Mouse (Mus musculus) forebrain, embryonic 14.5 days (tissue): Measurements from ENCODE around the gene Mphosph8. TPM values are rescaled to one million over a fixed set of nuclear protein-coding genes. Genes with fewer than 3 reads are reported as not detected.

Experiments used
- ATAC-seq: fragments of 200-750 bp; cut with Nextera tagmentation; 2 replicates; pipeline ENCODE4 v1.8.0; 2017; ENCODE audit warnings: mild to moderate bottlenecking, moderate library complexity
- DNase-seq: peaks from one replicate; pipeline ENCODE4 v3.0.0-alpha.2; 2015; ENCODE audit warnings: low spot score
- H3K27ac ChIP-seq: fragments of 300-500 bp; sonication (generic); 2 replicates; pipeline ENCODE4 v1.5.1; 2014; ENCODE audit warnings: low read depth, mild to moderate bottlenecking, control low read depth, low read length, moderate library complexity
- H3K27me3 ChIP-seq: fragments of 300-500 bp; sonication (generic); replicated peaks from 2 replicates; pipeline ENCODE4 v1.6.1; 2014; ENCODE audit warnings: low read length, control low read depth, mixed read lengths; ENCODE audit not compliant: control insufficient read depth, insufficient read depth
- H3K36me3 ChIP-seq: fragments of 300-500 bp; sonication (generic); 2 replicates; pipeline ENCODE4 v1.6.1; 2014; ENCODE audit warnings: low read length, control low read depth; ENCODE audit not compliant: control insufficient read depth, insufficient read depth
- H3K4me1 ChIP-seq: fragments of 300-500 bp; sonication (generic); 2 replicates; pipeline ENCODE4 v1.6.1; 2014; ENCODE audit warnings: antibody characterized with exemption, low read length, control low read depth; ENCODE audit not compliant: control insufficient read depth, insufficient read depth
- H3K4me2 ChIP-seq: fragments of 300-500 bp; sonication (generic); 2 replicates; pipeline ENCODE4 v1.6.1; 2014; ENCODE audit warnings: mild to moderate bottlenecking, control low read depth, low read length
- H3K4me3 ChIP-seq: fragments of 300-500 bp; sonication (generic); 2 replicates; pipeline ENCODE4 v1.5.1; 2014; ENCODE audit warnings: low read depth, low read length, control low read depth
- H3K9ac ChIP-seq: fragments of 300-500 bp; sonication (generic); 2 replicates; pipeline ENCODE4 v1.6.1; 2014; ENCODE audit warnings: mild to moderate bottlenecking, low read length, control low read depth, moderate library complexity
- H3K9me3 ChIP-seq: fragments of 300-500 bp; sonication (generic); replicated peaks from 2 replicates; pipeline ENCODE4 v1.6.1; 2016; ENCODE audit warnings: low read length, control low read depth, mixed read lengths; ENCODE audit not compliant: control insufficient read depth
- WGBS: fragments of 180-500 bp; shearing (Covaris S2); extraction: QIAGEN DNeasy Blood & Tissue Kit; methylation state at CpG from one replicate; pipeline ENCODE4 v1.1.7; 2014; 5-methylcytosine and 5-hydroxymethylcytosine counted together
- polyA plus RNA-seq: library from polyadenylated mRNA; unstranded; fragments of >200 nt; fragmentation: Nextera tagmentation; extraction: Ambion mirVana; gene quantifications from 2 replicates; pipeline ENCODE4 v1.2.1, GENCODE M21; 2014

Gene Mphosph8
- polyA plus RNA-seq: 30.0 and 36.4 TPM in 2 replicates

DNA sequence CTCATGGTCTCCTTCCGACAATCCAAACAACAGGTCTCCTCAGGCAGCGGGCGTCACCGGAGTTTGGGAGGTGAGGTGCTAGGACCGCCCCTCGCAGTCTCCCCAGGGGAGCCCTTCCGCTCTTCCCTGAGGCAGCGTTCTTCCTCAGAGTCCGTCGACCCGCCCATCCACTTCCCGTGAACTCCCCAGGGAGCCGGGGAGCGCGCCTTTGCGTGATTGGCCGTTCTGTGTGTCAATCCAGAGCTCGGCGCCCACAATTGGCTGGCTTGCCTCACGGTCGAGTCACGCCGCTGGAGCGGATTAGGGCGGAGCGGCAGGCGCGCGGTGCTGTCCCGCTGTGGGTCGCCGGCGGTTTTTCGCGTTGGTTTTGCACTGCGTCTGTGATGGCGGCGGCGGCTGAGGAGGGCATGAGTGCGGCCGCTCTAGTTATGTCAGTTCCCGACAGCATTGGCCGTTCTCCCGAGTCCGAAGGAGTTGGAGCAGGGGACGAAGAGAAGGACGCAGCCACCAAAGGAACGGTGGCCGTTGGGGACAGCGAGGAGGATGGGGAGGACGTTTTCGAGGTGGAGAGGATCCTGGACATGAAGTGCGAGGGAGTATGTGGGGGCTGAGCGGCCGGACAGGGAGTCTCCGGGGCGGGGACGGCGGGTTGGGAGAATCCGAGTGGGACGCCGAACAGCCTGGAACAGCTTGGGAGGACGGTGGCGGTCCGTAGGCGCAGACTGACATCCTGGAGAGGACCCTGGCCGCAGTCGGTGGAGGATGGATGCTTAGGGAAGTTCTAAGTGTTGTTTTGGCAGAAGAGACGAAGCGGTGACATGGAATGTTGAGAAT is at the start of gene Mphosph8:
Gene Mphosph8, plus strand, starts transcription at position 280 of the 834 bp plus-strand sequence.
- Histone ChIP-seq H3K9ac (peak within 1 kb of the TSS; percentile 88), H3K4me1 (peaks cover 11% of the 10 kb centered on the region), H3K4me2 (peak within 1 kb of the TSS; percentile 57), H3K36me3 (peaks cover 7% of the 10 kb centered on the region), H3K27ac (peak within 1 kb of the TSS; percentile 79), H3K4me3 (peak within 1 kb of the TSS; percentile 71), H3K27me3 (no peaks in the 10 kb centered on the region), H3K9me3 (no peaks in the 10 kb centered on the region)
- ATAC-seq (peak; percentile 100), DNase-seq (peak; percentile 99)
- WGBS: under 1% methylated on average over 70 of the region's 70 CpGs

DNA sequence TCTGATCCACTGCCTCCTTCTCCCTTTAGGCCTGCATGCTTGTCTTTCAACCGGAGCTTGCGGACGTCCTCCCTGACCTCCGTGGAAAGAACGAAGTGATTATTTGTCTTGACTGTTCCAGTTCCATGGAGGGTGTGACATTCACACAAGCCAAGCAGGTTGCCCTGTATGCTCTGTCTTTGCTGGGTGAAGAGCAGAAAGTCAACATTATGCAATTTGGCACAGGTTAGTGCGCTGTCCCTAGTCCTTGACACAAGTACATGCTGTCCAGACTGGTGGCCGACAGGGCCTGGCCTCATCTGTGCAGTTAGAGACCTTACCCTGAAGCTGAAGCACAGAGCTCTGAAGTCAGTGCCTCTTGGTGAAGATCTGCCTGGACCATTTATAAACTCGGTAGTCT is 47.6 kb upstream of the Mphosph8 start:
- no peaks in the 10 kb centered on the region for H3K9me3 ChIP-seq

DNA sequence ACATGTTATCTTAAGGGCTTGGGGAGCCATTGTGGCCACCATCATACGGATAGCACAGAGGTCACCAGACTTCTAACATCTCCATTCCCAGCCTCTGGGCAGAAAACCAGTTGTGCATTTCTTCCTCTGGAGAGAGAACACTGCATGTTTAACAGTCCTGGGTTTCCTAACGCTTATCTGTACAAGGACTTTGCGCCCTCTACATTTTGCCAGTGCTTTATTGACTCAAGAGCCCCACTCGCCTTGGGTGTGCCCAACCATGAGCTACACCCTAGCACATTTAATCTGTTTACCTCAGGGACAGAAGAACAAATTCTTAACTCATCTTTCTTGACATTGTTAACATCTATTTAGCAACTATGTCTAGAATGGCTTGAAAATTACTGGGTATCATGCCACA is 41.8 kb upstream of the Mphosph8 start:
- H3K9me3 ChIP-seq: no peaks in the 10 kb centered on the region
- H3K4me3 ChIP-seq: no peak overlapping the region
- no peaks in the 10 kb centered on the region for H3K4me1 ChIP-seq
- DNase-seq: no peak
- no peaks in the 10 kb centered on the region for H3K36me3 ChIP-seq
- no peak overlapping the region for H3K4me2 ChIP-seq
- no peak overlapping the region for H3K9ac ChIP-seq
- no peak for ATAC-seq
- 92% methylated on average over 4 of the region's 4 CpGs for WGBS
- no peak overlapping the region for H3K27ac ChIP-seq
- no peaks in the 10 kb centered on the region for H3K27me3 ChIP-seq

More for the DNA sequence above, 47.6 kb upstream of the Mphosph8 start:
- no peak overlapping the region for H3K27ac ChIP-seq
- H3K27me3 ChIP-seq: no peaks in the 10 kb centered on the region
- DNase-seq: no peak
- H3K36me3 ChIP-seq: no peaks in the 10 kb centered on the region
- H3K4me1 ChIP-seq: no peaks in the 10 kb centered on the region
- no peak overlapping the region for H3K9ac ChIP-seq
- ATAC-seq: no peak
- 95% methylated on average over 8 of the region's 8 CpGs for WGBS
- H3K4me2 ChIP-seq: no peak overlapping the region
- no peak overlapping the region for H3K4me3 ChIP-seq

DNA sequence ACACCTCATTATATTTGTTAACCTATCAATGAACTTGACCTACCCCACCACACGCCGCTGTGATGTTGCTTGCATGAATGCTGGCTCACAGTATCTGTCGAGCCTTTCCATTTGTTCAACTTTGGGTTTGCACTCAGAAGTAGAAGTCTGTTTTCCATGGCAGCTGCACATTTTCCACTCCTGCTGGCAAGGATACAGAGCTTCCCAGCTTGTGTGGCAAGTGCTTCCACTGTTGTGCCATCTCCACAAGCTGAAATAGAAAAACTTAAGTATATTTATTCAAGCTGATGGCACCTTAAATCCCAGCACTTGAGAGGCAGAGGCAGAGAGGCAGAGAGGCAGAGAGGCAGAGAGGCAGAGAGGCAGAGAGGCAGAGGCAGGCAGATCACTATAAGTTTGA is 39.7 kb upstream of the Mphosph8 start:
- ATAC-seq (no peak), DNase-seq (peak; percentile 12)
- Histone ChIP-seq H3K27me3 (no peaks in the 10 kb centered on the region), H3K4me3 (no peak overlapping the region), H3K4me1 (no peaks in the 10 kb centered on the region), H3K4me2 (no peak overlapping the region), H3K36me3 (no peaks in the 10 kb centered on the region), H3K9me3 (no peaks in the 10 kb centered on the region), H3K9ac (no peak overlapping the region), H3K27ac (no peak overlapping the region)
- 86% methylated on average over 3 of the region's 3 CpGs for WGBS

DNA sequence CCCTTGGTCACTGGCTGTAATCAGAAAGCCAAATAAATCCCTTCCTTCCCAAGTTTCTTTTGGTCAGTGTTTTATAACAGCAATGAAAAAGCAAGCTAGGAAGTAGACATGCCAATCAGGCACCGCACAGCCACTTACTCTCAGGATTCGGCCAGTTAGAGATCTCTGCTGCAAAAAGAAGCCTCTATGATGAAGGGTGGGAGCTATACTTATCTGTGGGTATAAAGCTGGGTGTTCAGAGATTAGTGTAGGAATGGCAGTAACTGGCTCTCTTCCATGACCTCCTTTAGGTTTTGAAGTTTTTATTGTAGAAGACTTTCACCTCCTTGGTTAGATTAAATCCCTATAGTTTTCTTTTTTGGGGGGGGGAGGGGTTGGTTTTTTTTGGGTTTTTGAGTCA is 36.9 kb upstream of the Mphosph8 start:
- no peaks in the 10 kb centered on the region for H3K36me3 ChIP-seq
- H3K4me1 ChIP-seq: no peaks in the 10 kb centered on the region
- ATAC-seq (no peak), DNase-seq (no peak)
- no peak overlapping the region for H3K4me2 ChIP-seq
- 93% methylated on average over 2 of the region's 2 CpGs for WGBS
- no peak overlapping the region for H3K9ac ChIP-seq
- H3K27me3 ChIP-seq: no peaks in the 10 kb centered on the region
- no peak overlapping the region for H3K4me3 ChIP-seq
- no peaks in the 10 kb centered on the region for H3K9me3 ChIP-seq
- H3K27ac ChIP-seq: no peak overlapping the region

DNA sequence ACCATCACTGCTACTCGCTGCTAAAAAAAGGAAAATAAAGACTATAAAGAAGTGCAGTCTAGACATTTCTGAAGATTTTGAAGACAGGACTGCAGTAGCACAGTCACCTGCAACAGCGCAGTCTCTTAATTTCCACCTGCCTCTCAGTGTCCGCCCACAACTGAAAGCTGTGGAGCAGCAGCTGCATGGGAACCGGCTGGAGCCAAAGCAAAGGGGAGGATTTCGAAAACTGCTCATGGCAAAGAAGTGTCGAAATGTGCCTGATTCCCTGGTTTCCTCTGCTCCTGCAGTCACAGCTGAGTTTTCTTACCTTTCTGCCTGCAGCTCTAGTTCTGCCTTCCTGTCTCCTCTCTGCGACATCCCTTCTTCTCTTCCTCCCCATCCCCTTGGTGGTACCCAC is 20.8 kb upstream of the Mphosph8 start:
- H3K4me3 ChIP-seq: no peak overlapping the region
- ATAC-seq (no peak), DNase-seq (no peak)
- no peaks in the 10 kb centered on the region for H3K4me1 ChIP-seq
- WGBS: 62% methylated on average over 7 of the region's 7 CpGs
- no peaks in the 10 kb centered on the region for H3K27me3 ChIP-seq
- H3K9me3 ChIP-seq: no peaks in the 10 kb centered on the region
- no peaks in the 10 kb centered on the region for H3K36me3 ChIP-seq
- no peak overlapping the region for H3K4me2 ChIP-seq
- no peak overlapping the region for H3K27ac ChIP-seq
- H3K9ac ChIP-seq: no peak overlapping the region

DNA sequence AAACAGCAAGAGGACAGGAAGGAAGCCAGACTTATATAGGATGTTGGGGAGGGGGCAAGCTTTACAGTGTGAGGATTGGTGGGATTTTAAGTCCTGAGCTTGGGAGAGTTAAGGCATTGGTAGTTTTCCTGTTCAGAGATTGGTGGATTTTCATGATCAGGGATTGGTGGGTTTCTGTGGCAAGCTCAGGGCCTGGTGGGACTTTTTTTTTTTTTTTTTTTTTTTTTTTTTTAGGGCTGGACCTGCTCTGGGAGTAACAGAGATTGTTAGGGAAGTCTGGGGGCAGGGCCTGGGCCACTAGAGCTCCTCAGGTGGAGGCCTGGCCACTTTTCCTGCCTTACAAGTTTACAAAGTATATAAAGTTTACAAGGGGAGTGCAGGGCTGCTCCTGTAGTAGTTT is 18.6 kb upstream of the Mphosph8 start:
- H3K36me3 ChIP-seq: no peaks in the 10 kb centered on the region
- H3K27me3 ChIP-seq: no peaks in the 10 kb centered on the region
- no peak overlapping the region for H3K27ac ChIP-seq
- H3K4me3 ChIP-seq: no peak overlapping the region
- H3K9me3 ChIP-seq: no peaks in the 10 kb centered on the region
- no peak for DNase-seq
- no peak for ATAC-seq
- no peak overlapping the region for H3K4me2 ChIP-seq
- H3K4me1 ChIP-seq: no peaks in the 10 kb centered on the region
- no peak overlapping the region for H3K9ac ChIP-seq

DNA sequence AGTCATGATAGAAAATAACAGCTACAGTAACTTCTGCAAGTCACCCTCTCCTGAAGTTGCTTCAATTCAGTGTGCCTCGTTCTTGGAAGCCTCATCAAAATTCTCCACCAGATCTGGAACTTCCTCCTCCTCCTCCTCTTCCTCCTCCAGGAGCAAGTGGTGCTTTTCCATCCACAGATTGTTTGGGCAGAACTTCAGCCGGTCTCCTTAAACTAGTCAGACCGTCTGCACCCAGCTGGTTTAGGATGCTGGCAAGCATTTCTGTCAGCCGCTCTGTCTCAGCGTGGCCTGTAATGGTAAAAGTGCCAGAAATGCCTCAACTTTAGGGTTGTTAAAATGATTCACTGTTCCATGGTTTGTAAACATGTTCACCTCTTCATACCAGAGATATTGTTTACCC is 2.4 kb upstream of the Mphosph8 start:
- DNase-seq (no peak), ATAC-seq (no peak)
- Histone ChIP-seq H3K4me3 (no peak overlapping the region), H3K36me3 (no peaks in the 10 kb centered on the region), H3K27me3 (no peaks in the 10 kb centered on the region), H3K27ac (no peak overlapping the region), H3K4me1 (peaks cover 11% of the 10 kb centered on the region), H3K9me3 (no peaks in the 10 kb centered on the region), H3K9ac (no peak overlapping the region), H3K4me2 (no peak overlapping the region)
- WGBS: 80% methylated on average over 5 of the region's 5 CpGs

DNA sequence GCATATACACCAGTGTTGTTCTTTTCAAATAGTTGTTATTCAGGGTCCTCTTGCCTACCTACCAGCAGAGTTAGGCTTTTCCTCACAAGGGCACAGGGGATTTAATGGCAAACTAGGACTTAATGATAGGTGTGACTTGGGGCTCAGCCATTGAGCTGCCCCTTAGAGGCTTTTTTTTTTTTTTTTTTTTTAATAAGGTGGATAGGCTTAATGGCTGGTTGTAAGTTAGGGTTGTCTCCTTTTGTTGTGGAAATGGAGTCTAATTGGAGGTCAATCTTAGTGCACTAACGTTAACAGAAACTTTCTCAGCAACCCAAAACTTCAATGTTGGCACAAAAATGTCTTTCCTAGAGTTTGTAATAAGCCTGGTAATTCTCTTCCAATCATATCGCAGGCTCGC is 1.1 kb upstream of the Mphosph8 start:
- WGBS: 74% methylated on average over 3 of the region's 3 CpGs
- H3K27ac ChIP-seq: no peak overlapping the region
- no peak for ATAC-seq
- H3K4me1 ChIP-seq: peaks cover 11% of the 10 kb centered on the region
- DNase-seq: no peak
- H3K27me3 ChIP-seq: no peaks in the 10 kb centered on the region
- H3K4me2 ChIP-seq: peak overlapping the region; percentile 54
- H3K4me3 ChIP-seq: peak overlapping the region; percentile 71; the same call in 1 of the 2 replicates
- H3K36me3 ChIP-seq: no peaks in the 10 kb centered on the region
- no peak overlapping the region; the same call in 1 of the 2 replicates for H3K9ac ChIP-seq
- H3K9me3 ChIP-seq: no peaks in the 10 kb centered on the region
